ENCODE assay signal across 14 mouse cellular contexts in genomic region chr2:49672501-49672874, GRCm38 (mm10). TPM values are rescaled to one million over a fixed set of nuclear protein-coding genes. Genes with fewer than 3 reads are reported as not detected.
DNase-seq lines count a peak whose midpoint lies in the region; ATAC-seq lines count a peak whose summit lies in the region.
"Had no signal": no experiment of that assay in that cellular context is flagged by ENCODE, and none has a peak within 500 bp of the region (broad histone marks: within the 10 kb centered on the region; RNA-seq: fewer than 3 reads in every experiment).

No protein-coding gene starts in this region.

- peak; percentile 76 for ATAC-seq in forebrain, embryonic 15.5 days (replicated peaks)
- ATAC-seq in midbrain, embryonic 11.5 days (ENCODE audit: low FRiP score), result peak; percentile 74
- no peak for ATAC-seq in megakaryocyte, adult 5-6 weeks (ENCODE audit: poor library complexity, severe bottlenecking)
- ATAC-seq: inflammation-experienced regulatory T-cells, adult 6 months had no signal

- H3K9ac ChIP-seq in forebrain, embryonic 15.5 days (replicated peaks), result no peak overlapping the region
- no peak overlapping the region; the same call in 1 of the 2 replicates for H3K9ac ChIP-seq in midbrain, embryonic 11.5 days (ENCODE audit: low read length)
- H3K9ac ChIP-seq: embryonic facial prominence, embryonic 13.5 days; heart, embryonic 12.5 days had no signal

- no peak overlapping the region for H3K4me2 ChIP-seq in forebrain, embryonic 15.5 days (replicated peaks)
- H3K4me2 ChIP-seq in midbrain, embryonic 11.5 days, result no peak overlapping the region
- H3K4me2 ChIP-seq: embryonic facial prominence, embryonic 13.5 days; heart, embryonic 12.5 days had no signal

- DNase-seq in cerebellum, adult 11 months, result peak; percentile 86
- DNase-seq in cerebellum, adult 9-10 months, result peak; percentile 93
- DNase-seq in midbrain, embryonic 11.5 days (ENCODE audit: low spot score, missing footprints), result no peak
- DNase-seq in kidney, adult 18-20 months, result no peak
- no peak for DNase-seq in heart, postnatal 14 days
- DNase-seq in right cerebral cortex, adult 2 months (ENCODE audit: low spot score in 2 of 2), result no peak
- DNase-seq: lung, postnatal 10 days; right cerebral cortex, postnatal 25 days had no signal

- intact Hi-C loops in heart, postnatal 14 days (cut with DNase I), result no loop called here

- H3K9me3 ChIP-seq in forebrain, embryonic 15.5 days, result no peaks in the 10 kb centered on the region
- H3K9me3 ChIP-seq in midbrain, embryonic 11.5 days (ENCODE audit: control insufficient read depth, low read length), result no peaks in the 10 kb centered on the region
- H3K9me3 ChIP-seq: embryonic facial prominence, embryonic 13.5 days had no signal

- no peak overlapping the region for H3K4me3 ChIP-seq in forebrain, embryonic 15.5 days
- no peak overlapping the region for H3K4me3 ChIP-seq in midbrain, embryonic 11.5 days (ENCODE audit: low read depth, low read length)
- H3K4me3 ChIP-seq: embryonic facial prominence, embryonic 13.5 days; heart, embryonic 12.5 days had no signal

- 40% methylated on average over 7 of the region's 7 CpGs for WGBS in forebrain, embryonic 15.5 days
- 63% methylated on average over 7 of the region's 7 CpGs for WGBS in midbrain, embryonic 11.5 days

- H3K36me3 ChIP-seq in forebrain, embryonic 15.5 days, result no peaks in the 10 kb centered on the region; the same call in 1 of the 2 replicates
- no peaks in the 10 kb centered on the region for H3K36me3 ChIP-seq in midbrain, embryonic 11.5 days (ENCODE audit: control insufficient read depth, insufficient read depth, low read length)
- H3K36me3 ChIP-seq: embryonic facial prominence, embryonic 13.5 days; heart, embryonic 12.5 days had no signal

- H3K27me3 ChIP-seq in forebrain, embryonic 15.5 days, result no peaks in the 10 kb centered on the region
- no peaks in the 10 kb centered on the region for H3K27me3 ChIP-seq in midbrain, embryonic 11.5 days (ENCODE audit: control insufficient read depth, insufficient read depth, low read length)
- H3K27me3 ChIP-seq: embryonic facial prominence, embryonic 13.5 days; heart, embryonic 12.5 days had no signal

- peaks cover 39% of the 10 kb centered on the region for H3K4me1 ChIP-seq in forebrain, embryonic 15.5 days
- H3K4me1 ChIP-seq in midbrain, embryonic 11.5 days (ENCODE audit: control insufficient read depth, insufficient read depth, low read length), result peaks cover 10% of the 10 kb centered on the region

- peak overlapping the region; percentile 88 for H3K27ac ChIP-seq in forebrain, embryonic 15.5 days (replicated peaks)
- peak overlapping the region; percentile 57 for H3K27ac ChIP-seq in midbrain, embryonic 11.5 days (ENCODE audit: low read depth, low read length)
- H3K27ac ChIP-seq: embryonic facial prominence, embryonic 13.5 days had no signal

RNA-seq across cellular contexts. Expression of gene Kif5c, which starts 53.4 kb away (rescaled TPM):
- polyA plus RNA-seq in forebrain, embryonic 15.5 days (2015; fragmentation: Nextera tagmentation; extraction: Ambion mirVana), result 171 and 172 TPM in 2 replicates
- polyA plus RNA-seq in midbrain, embryonic 11.5 days (2014; fragmentation: Nextera tagmentation; extraction: Ambion mirVana), result 96.2 and 96.4 TPM in 2 replicates
- under 1 TPM; 0.79 to 0.80 TPM for total RNA-seq in heart, postnatal 14 days (2021)
- total RNA-seq in megakaryocyte, adult 5-6 weeks (2015), result 0.13 and 0.16 TPM in 2 replicates
- total RNA-seq in megakaryocyte, adult 5-6 weeks (2017), result 0.15 and 0.28 TPM in 2 replicates
- polyA plus RNA-seq: liver, adult 2 months had no signal

Comparison
In these comparisons a context has a peak if more than half of its experiments do, and no peak if none do; other contexts are left out.
1. DNase-seq: peak in cerebellum, adult 11 months (single experiment) and cerebellum, adult 9-10 months (single experiment); none in midbrain, embryonic 11.5 days (single experiment), kidney, adult 18-20 months (single experiment), heart, postnatal 14 days (0 of 2) and right cerebral cortex, adult 2 months (0 of 2).